Mouse (Mus musculus) liver, embryonic 14.5 days (tissue): ENCODE data around the gene Elmo2.

Experiments
- CTCF ChIP-seq: IDR thresholded peaks from 2 replicates; pipeline ENCODE4 v1.5.1; 2016; ENCODE audit warnings: antibody characterized with exemption, low read depth, control low read depth
- EP300 ChIP-seq: IDR thresholded peaks from 2 replicates; pipeline ENCODE4 v1.6.1; 2016; ENCODE audit warnings: antibody characterized with exemption, low read depth

- TF ChIP-seq CTCF (no peak), EP300 (no peak)
Measured at GRCm38 (mm10) chr2:165259859-165260258, 66.4 kb downstream of the Elmo2 start.
